Mouse (Mus musculus): ENCODE data around the gene Mapk11. TPM values are rescaled to one million over a fixed set of nuclear protein-coding genes. Genes with fewer than 3 reads are reported as not detected.

Gene Mapk11
- polyA plus RNA-seq (2012; rRNA removed) = 0.76 and 0.80 TPM in 2 replicates

DNA sequence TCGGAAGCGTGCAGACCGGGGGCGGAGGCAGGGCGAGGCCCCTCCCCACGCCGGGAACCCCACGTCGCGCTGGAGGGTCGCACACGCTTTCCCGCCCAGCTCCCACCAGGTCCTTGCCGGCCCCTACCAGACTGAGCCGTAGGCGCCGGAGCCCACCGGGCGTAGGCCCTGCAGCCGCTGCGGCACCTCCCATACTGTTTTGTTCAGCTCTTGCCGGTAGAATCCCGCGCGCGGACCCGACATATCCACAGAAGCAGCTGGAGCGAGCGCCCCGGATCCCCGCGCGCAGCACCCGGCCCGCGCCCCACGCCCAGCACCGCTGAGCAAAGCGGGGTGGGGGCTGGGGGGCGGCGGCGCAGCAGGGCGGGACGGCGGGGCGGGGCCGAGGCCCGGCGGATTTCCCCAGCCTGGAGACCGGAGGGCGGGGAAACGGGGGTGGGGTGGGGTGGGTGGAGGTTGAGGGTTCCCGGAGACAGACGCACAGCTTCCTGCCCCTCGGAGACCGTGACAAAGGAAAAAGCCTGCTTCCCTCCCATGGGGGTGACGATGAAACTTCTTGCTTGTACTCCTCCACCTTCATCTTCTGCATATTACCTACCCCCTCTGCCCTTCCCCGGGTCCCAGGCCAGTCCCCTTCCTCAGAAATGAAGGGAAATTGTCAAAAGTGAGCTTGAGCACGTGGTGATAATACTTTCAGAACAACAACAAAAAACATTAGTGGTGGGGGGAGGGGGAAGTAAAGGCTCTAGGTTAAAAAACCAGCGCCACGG is at the start of gene Mapk11:
Gene Mapk11, minus strand, starts transcription at position 358 of the 770 bp plus-strand sequence.

DNA sequence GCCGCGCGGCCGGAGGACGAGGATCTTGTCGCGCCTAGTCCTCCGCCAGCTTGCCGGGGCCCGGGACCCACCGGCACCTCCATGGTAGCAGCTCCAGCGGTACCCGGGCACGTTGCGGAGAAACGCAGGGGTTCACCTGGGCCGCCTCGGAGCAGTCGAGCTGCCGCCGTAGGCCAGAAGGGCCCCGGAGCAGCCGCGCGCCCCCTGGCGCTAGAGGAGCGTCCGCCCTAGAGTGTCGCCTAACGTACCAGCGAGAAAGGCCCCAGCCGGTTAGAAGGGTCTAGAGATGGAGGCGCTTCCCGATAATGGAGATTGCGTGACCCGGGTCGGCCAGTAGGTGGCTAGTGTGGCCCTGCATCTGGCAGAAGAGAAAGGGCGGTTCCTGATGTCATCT is 46.9 kb upstream of the Mapk11 start, which contains the start of gene Dennd6b:
Gene Dennd6b, minus strand, starts transcription at position 184 of the 394 bp plus-strand sequence.

DNA sequence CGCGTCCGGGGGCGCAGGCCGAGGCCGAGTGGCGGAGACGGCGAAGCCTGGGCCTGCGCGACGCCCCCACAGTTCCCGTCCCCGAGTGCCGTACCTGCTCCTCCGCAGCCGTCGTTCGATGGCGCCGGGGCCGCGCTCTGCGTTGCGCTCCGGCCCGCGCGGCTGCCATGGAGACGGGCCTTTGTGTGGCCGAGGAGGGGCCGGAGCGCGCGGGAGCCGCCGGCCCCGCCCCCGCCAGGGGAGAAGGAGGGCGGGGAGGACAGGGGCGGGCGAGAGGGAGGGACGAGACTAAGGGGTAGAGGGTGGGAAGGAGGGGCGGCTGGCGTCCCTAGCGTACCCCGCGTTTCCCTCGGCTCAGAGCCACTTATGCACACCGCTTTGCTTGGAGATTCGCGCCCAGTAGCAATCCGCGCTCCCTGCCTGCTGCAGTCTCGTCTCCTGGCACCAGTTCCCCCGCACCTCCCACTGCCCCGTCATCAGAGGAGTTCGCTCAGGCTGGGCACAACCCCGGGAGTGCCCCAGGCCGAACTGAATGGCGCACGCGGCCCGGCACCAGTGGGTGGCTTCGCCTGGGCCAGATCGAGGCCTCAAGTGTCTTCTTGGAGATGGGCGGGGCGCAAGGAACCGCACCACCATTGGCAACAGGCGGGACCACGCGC is 31.3 kb upstream of the Mapk11 start, which contains the start of gene Plxnb2:
Gene Plxnb2, minus strand, starts transcription at position 218 of the 659 bp plus-strand sequence.

GRCm38 (mm10) chr15:89140659-89141252 is 8.7 kb downstream of the Mapk11 start, which contains the start of gene Mapk12:
Mapk12 (minus strand) TSS chr15:89140703.

DNA sequence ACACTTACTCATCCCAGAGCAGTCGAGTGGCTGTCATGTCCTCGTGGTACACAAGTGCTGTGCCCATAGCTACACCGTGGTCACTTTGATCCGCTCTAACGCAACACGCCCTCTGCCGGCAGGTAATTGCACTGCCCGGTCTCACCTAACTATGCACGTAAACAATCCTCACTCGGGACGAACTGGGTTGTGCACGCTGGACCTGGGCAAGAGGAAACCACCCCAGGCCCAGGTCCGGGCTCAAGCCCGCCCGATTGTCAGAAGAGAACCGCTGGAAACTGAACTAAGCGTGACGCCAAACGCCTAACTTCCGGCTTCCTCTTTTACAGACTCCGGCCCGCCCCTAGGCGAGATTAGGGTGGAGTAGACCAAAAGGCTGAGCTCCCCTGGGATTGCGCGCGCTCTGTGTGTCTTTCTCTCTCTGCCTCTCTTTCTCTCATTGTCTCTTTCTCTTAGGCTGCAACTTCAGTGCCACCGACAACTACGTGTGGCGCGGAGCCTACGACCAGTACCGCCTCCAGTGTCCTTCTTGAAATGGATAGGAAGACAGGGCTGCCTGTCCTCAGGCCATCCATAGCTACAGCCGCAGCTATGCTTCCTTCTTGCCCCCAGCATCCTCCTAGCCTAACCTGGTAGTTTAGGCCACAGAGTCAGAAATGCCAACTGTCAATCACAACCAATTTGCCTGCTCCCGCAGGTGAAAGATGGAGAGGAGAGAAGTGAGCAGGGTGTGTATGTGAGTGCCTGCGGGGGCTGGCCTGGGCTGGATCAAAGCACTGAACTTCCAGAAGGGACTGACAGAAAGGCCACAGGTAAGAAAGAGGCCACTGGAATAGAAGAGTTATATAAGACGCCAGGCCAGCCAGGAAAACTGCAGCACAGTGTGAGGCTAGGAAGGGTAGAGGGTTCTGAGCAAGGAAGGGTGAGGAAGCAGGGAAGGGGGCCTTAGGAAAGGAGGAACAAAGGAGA is 20.8 kb downstream of the Mapk11 start, which contains the start of gene Hdac10:
Gene Hdac10, minus strand, starts transcription at position 319 of the 969 bp plus-strand sequence.

GRCm38 (mm10) chr15:89122649-89123366 is 26.6 kb downstream of the Mapk11 start, which contains the start of gene Tubgcp6:
Tubgcp6 (minus strand) TSS chr15:89123112.

Other genes with a start within 250 kb of the Mapk11 start
- gene Ttll8, start 195.2 kb downstream of the Mapk11 start, polyA plus RNA-seq (2012; rRNA removed) = not detected in 2 replicates
- 0.01 and 0.02 TPM in 2 replicates for gene Mlc1, start 170.6 kb downstream of the Mapk11 start, polyA plus RNA-seq (2012; rRNA removed)
- not detected in 2 replicates for gene Mov10l1, start 166.7 kb downstream of the Mapk11 start, polyA plus RNA-seq (2012; rRNA removed)
- gene Panx2, start 89.9 kb downstream of the Mapk11 start, polyA plus RNA-seq (2012; rRNA removed) = 0.01 and 0.03 TPM in 2 replicates
- gene Trabd, start 74.5 kb downstream of the Mapk11 start, polyA plus RNA-seq (2012; rRNA removed) = 7.6 and 8.4 TPM in 2 replicates
- gene Selenoo, start 60.5 kb downstream of the Mapk11 start, polyA plus RNA-seq (2012; rRNA removed) = 7.7 and 8.5 TPM in 2 replicates
- gene Tubgcp6, start 26.5 kb downstream of the Mapk11 start, polyA plus RNA-seq (2012; rRNA removed) = 8.1 and 12.8 TPM in 2 replicates
- gene Hdac10, start 20.9 kb downstream of the Mapk11 start, polyA plus RNA-seq (2012; rRNA removed) = 8.0 and 8.1 TPM in 2 replicates
- 2.0 and 2.1 TPM in 2 replicates for gene Mapk12, start 8.9 kb downstream of the Mapk11 start, polyA plus RNA-seq (2012; rRNA removed)
- gene Plxnb2, start 31.2 kb upstream of the Mapk11 start, polyA plus RNA-seq (2012; rRNA removed) = 23.7 and 25.5 TPM in 2 replicates
- 3.8 and 4.2 TPM in 2 replicates for gene Dennd6b, start 46.9 kb upstream of the Mapk11 start, polyA plus RNA-seq (2012; rRNA removed)
- gene Ppp6r2, start 61.9 kb upstream of the Mapk11 start, polyA plus RNA-seq (2012; rRNA removed) = 14.0 and 15.3 TPM in 2 replicates
- 27.9 and 28.3 TPM in 2 replicates for gene Sbf1, start 165.7 kb upstream of the Mapk11 start, polyA plus RNA-seq (2012; rRNA removed)
- gene Adm2, start 173.1 kb upstream of the Mapk11 start, polyA plus RNA-seq (2012; rRNA removed) = 1.8 and 2.0 TPM in 2 replicates
- 7.3 and 11.5 TPM in 2 replicates for gene Miox, start 184.8 kb upstream of the Mapk11 start, polyA plus RNA-seq (2012; rRNA removed)
- gene Lmf2, start 206.0 kb upstream of the Mapk11 start, polyA plus RNA-seq (2012; rRNA removed) = 11.6 and 12.4 TPM in 2 replicates
- gene Ncaph2, start 206.1 kb upstream of the Mapk11 start, polyA plus RNA-seq (2012; rRNA removed) = 65.4 and 75.6 TPM in 2 replicates
- gene Sco2, start 224.2 kb upstream of the Mapk11 start, polyA plus RNA-seq (2012; rRNA removed) = 9.4 and 11.0 TPM in 2 replicates
- gene Tymp, start 227.4 kb upstream of the Mapk11 start, polyA plus RNA-seq (2012; rRNA removed) = 0.68 and 0.70 TPM in 2 replicates
- 0.75 and 0.85 TPM in 2 replicates for gene Odf3b, start 229.7 kb upstream of the Mapk11 start, polyA plus RNA-seq (2012; rRNA removed)
- not detected in 2 replicates for gene Klhdc7b, start 235.3 kb upstream of the Mapk11 start, polyA plus RNA-seq (2012; rRNA removed)